Mouse (Mus musculus) heart, embryonic 12.5 days (tissue): ENCODE results near the gene Olfr94. TPM values are rescaled to one million over a fixed set of nuclear protein-coding genes. Genes with fewer than 3 reads are reported as not detected.

Source experiments
- polyA plus RNA-seq: library from polyadenylated mRNA; unstranded; fragments of >200 nt; fragmentation: Nextera tagmentation; extraction: Ambion mirVana; gene quantifications from 2 replicates; pipeline ENCODE4 v1.2.1, GENCODE M21; 2016

Olfr94 gene
- polyA plus RNA-seq, 1 experiment from 2014 or later = not detected

Other genes starting within 250 kb of the Olfr94 start
- gene Ppp1r11, start 249.3 kb downstream of the Olfr94 start, polyA plus RNA-seq = 83.2 and 83.8 TPM in 2 replicates
- 37.5 and 40.3 TPM in 2 replicates for gene Znrd1, start 242.4 kb downstream of the Olfr94 start, polyA plus RNA-seq
- 6.4 and 6.7 TPM in 2 replicates for gene Znrd1as, start 242.4 kb downstream of the Olfr94 start, polyA plus RNA-seq
- 0.20 TPM in 1 of 2 replicates, not detected in the other for gene 2410137M14Rik, start 219.8 kb downstream of the Olfr94 start, polyA plus RNA-seq
- 0.31 and 0.36 TPM in 2 replicates for gene H2-M5, start 211.5 kb downstream of the Olfr94 start, polyA plus RNA-seq
- gene Zfp57, start 199.8 kb downstream of the Olfr94 start, polyA plus RNA-seq = 60.0 and 64.4 TPM in 2 replicates
- gene Mog, start 177.6 kb downstream of the Olfr94 start, polyA plus RNA-seq = 0.10 TPM in 1 of 2 replicates, not detected in the other
- 8.3 and 8.6 TPM in 2 replicates for gene Gabbr1, start 155.0 kb downstream of the Olfr94 start, polyA plus RNA-seq
- 0.08 TPM in 1 of 2 replicates, not detected in the other for gene Olfr90, start 112.5 kb downstream of the Olfr94 start, polyA plus RNA-seq
- 0.05 TPM in 1 of 2 replicates, not detected in the other for gene Olfr91, start 102.7 kb downstream of the Olfr94 start, polyA plus RNA-seq
- not detected in 2 replicates for gene Olfr92, start 80.9 kb downstream of the Olfr94 start, polyA plus RNA-seq
- gene Olfr93, start 39.5 kb downstream of the Olfr94 start, polyA plus RNA-seq = not detected in 2 replicates
- not detected in 2 replicates for gene Ubd, start 7.1 kb downstream of the Olfr94 start, polyA plus RNA-seq
- gene Olfr95, start 12.1 kb upstream of the Olfr94 start, polyA plus RNA-seq = not detected in 2 replicates
- gene Olfr96, start 19.2 kb upstream of the Olfr94 start, polyA plus RNA-seq = not detected in 2 replicates
- gene Olfr97, start 36.3 kb upstream of the Olfr94 start, polyA plus RNA-seq = not detected in 2 replicates
- not detected in 2 replicates for gene Olfr98, start 62.8 kb upstream of the Olfr94 start, polyA plus RNA-seq
- gene H2-M3, start 69.2 kb upstream of the Olfr94 start, polyA plus RNA-seq = 0.57 and 0.74 TPM in 2 replicates
- gene Olfr99, start 82.5 kb upstream of the Olfr94 start, polyA plus RNA-seq = not detected in 2 replicates
- not detected in 2 replicates for gene Olfr101, start 103.3 kb upstream of the Olfr94 start, polyA plus RNA-seq
- gene Olfr102, start 116.1 kb upstream of the Olfr94 start, polyA plus RNA-seq = not detected in 2 replicates
- gene Olfr103, start 138.7 kb upstream of the Olfr94 start, polyA plus RNA-seq = not detected in 2 replicates
- gene Olfr104-ps, start 158.6 kb upstream of the Olfr94 start, polyA plus RNA-seq = not detected in 2 replicates
- not detected in 2 replicates for gene Olfr105-ps, start 178.0 kb upstream of the Olfr94 start, polyA plus RNA-seq
- gene Olfr106-ps, start 189.4 kb upstream of the Olfr94 start, polyA plus RNA-seq = not detected in 2 replicates
- gene Olfr107, start 198.2 kb upstream of the Olfr94 start, polyA plus RNA-seq = not detected in 2 replicates
- gene Olfr108, start 244.5 kb upstream of the Olfr94 start, polyA plus RNA-seq = not detected in 2 replicates